Mouse (Mus musculus): ENCODE data around the gene Baiap2.

DNA sequence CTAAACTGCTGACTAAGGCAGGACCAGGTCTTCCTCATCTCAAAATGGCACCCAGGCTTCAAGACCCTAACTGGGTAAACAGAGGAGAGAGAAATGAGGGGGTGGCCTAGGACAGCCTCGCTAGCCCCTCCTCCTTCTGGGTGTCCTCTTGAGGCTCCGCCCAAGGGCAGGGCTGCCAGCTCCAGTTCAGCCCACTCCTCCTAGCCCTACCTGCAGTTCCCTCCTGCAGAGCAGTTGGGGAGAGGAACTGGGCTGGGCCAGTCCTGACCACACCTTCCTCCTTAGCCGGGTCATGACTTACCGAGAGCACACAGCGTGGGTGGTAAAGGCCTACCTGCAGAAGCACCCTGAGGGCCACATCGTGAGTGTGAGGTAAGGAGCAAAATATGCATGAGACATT lies 47.9 kb upstream of the Baiap2 start:
- TF ChIP-seq CTCF (IDR thresholded peaks at IDR 0.05; ENCODE audit: control insufficient read depth, insufficient read depth, low read length), result no peak
- TF ChIP-seq POLR2A (IDR thresholded peaks at IDR 0.05; ENCODE audit: borderline replicate concordance, control insufficient read depth, low read depth, low read length), result no peak

Measured in bone marrow, adult 2 months (tissue).